In the genomic region with DNA sequence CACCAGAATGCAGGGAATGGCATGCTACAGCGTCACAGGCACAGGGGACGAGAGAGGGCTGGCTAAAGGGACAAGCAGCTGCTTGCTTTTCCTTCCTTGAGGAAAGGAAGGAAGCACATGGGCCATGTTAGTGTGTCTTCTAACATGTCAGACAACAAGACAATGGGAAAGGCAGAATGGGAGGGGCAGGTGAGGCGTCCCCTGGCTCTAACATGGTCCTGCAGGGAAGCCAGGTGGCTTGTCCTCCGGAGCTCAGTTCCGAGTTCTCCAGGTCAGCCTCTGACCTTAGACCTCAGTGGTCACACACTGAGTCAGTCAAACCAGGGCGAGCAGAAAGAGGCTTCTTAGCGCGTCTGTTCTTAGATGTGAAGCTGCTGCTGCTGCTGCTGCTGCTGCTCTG, we compare ENCODE assay signal across 19 mouse cellular contexts. TPM values are rescaled to one million over a fixed set of nuclear protein-coding genes. Genes with fewer than 3 reads are reported as not detected.
DNase-seq lines count a peak whose midpoint lies in the region; ATAC-seq and TF ChIP-seq lines count a peak whose summit lies in the region.
"Had no signal": no experiment of that assay in that cellular context is flagged by ENCODE, and none has a peak within 500 bp of the region (broad histone marks: within the 10 kb centered on the region; RNA-seq: fewer than 3 reads in every experiment).

No protein-coding gene starts in this region.

- H3K9me3 ChIP-seq in kidney, embryonic 16.5 days (ENCODE audit: low read length), result no peaks in the 10 kb centered on the region
- H3K9me3 ChIP-seq in kidney, postnatal 0 days (replicated peaks; ENCODE audit: low read length), result no peaks in the 10 kb centered on the region
- H3K9me3 ChIP-seq: forebrain, embryonic 10.5 days; intestine, embryonic 15.5 days; midbrain, embryonic 13.5 days had no signal

- no peak for ATAC-seq in kidney, embryonic 16.5 days (ENCODE audit: low FRiP score, low TSS enrichment)
- ATAC-seq in kidney, postnatal 0 days (replicated peaks; ENCODE audit: low FRiP score, low read depth), result no peak
- ATAC-seq: intestine, embryonic 15.5 days; midbrain, embryonic 13.5 days had no signal

- peaks cover 15% of the 10 kb centered on the region for H3K4me1 ChIP-seq in kidney, embryonic 16.5 days (ENCODE audit: insufficient read depth, low read length)
- H3K4me1 ChIP-seq in kidney, postnatal 0 days (replicated peaks; ENCODE audit: insufficient read depth, low read length), result peaks cover 15% of the 10 kb centered on the region
- H3K4me1 ChIP-seq: forebrain, embryonic 10.5 days; midbrain, embryonic 13.5 days had no signal

- intact Hi-C loops in heart, postnatal 25 days (cut with DNase I), result no loop called here

- peaks cover 35% of the 10 kb centered on the region for H3K36me3 ChIP-seq in kidney, embryonic 16.5 days (ENCODE audit: insufficient read depth, low read length)
- peaks cover 23% of the 10 kb centered on the region for H3K36me3 ChIP-seq in kidney, postnatal 0 days (ENCODE audit: insufficient read depth, low read length)

- H3K4me2 ChIP-seq in kidney, embryonic 16.5 days (replicated peaks; ENCODE audit: low read depth, low read length), result no peak overlapping the region
- no peak overlapping the region for H3K4me2 ChIP-seq in kidney, postnatal 0 days (ENCODE audit: low read length)
- H3K4me2 ChIP-seq: heart, embryonic 11.5 days; hindbrain, embryonic 14.5 days; intestine, embryonic 15.5 days; midbrain, embryonic 13.5 days had no signal

- no peak for TF ChIP-seq CTCF in kidney, postnatal 0 days (IDR thresholded peaks at IDR 0.05; ENCODE audit: low read depth)

- DNase-seq in heart, adult 8-10 months (ENCODE audit: low spot score), result peak; percentile 21
- DNase-seq in heart, postnatal 25 days (ENCODE audit: low spot score), result no peak
- peak; percentile 30 for DNase-seq in kidney, adult 9 months
- peak; percentile 43 for DNase-seq in kidney, postnatal 0 days (ENCODE audit: low spot score)
- peak; percentile 50 for DNase-seq in kidney, postnatal 10 days
- DNase-seq in cerebellum, adult 8-10 months, result no peak
- DNase-seq in thymus, postnatal 10 days (ENCODE audit: low spot score in 2 of 2), result no peak
- DNase-seq: adrenal gland, adult 8-10 months; cerebellum, adult 9-11 months; heart, postnatal 14 days; layer of hippocampus, postnatal 36 days; lung, postnatal 14 days; thymus, postnatal 14 days had no signal

- no peak overlapping the region for H3K4me3 ChIP-seq in kidney, embryonic 16.5 days (ENCODE audit: low read length)
- no peak overlapping the region for H3K4me3 ChIP-seq in kidney, postnatal 0 days (replicated peaks; ENCODE audit: low read depth, low read length)
- H3K4me3 ChIP-seq: forebrain, embryonic 10.5 days; intestine, embryonic 15.5 days; midbrain, embryonic 13.5 days had no signal

- H3K9ac ChIP-seq in kidney, embryonic 16.5 days (replicated peaks; ENCODE audit: low read length), result no peak overlapping the region
- no peak overlapping the region; the same call in 1 of the 2 replicates for H3K9ac ChIP-seq in kidney, postnatal 0 days (ENCODE audit: low read depth, low read length)
- H3K9ac ChIP-seq: hindbrain, embryonic 14.5 days; intestine, embryonic 15.5 days; midbrain, embryonic 13.5 days had no signal

- no peaks in the 10 kb centered on the region for H3K27me3 ChIP-seq in kidney, embryonic 16.5 days (ENCODE audit: insufficient read depth, low read length)
- no peaks in the 10 kb centered on the region for H3K27me3 ChIP-seq in kidney, postnatal 0 days (ENCODE audit: insufficient read depth, low read length)
- H3K27me3 ChIP-seq: intestine, embryonic 15.5 days; midbrain, embryonic 13.5 days had no signal

- WGBS in kidney, embryonic 16.5 days, result 58% methylated on average over 8 of the region's 8 CpGs
- WGBS in kidney, postnatal 0 days, result 55% methylated on average over 8 of the region's 8 CpGs

- H3K27ac ChIP-seq in kidney, embryonic 16.5 days (ENCODE audit: low read length), result no peak overlapping the region
- H3K27ac ChIP-seq in kidney, postnatal 0 days, result no peak overlapping the region
- H3K27ac ChIP-seq: forebrain, embryonic 10.5 days; hindbrain, embryonic 14.5 days; intestine, embryonic 15.5 days; midbrain, embryonic 13.5 days had no signal

RNA-seq across cellular contexts. Expression of a gene that starts 37.1 kb away (rescaled TPM):
- total RNA-seq in heart, adult 8-10 months (2022), result 10 to 100 TPM; 35.5 to 39.2 (median 38.8) TPM
- 10 to 100 TPM; 34.5 to 43.3 TPM for total RNA-seq in heart, postnatal 25 days (2021)
- 57.3 and 58.7 TPM in 2 replicates for polyA plus RNA-seq in kidney, embryonic 16.5 days (2015; fragmentation: Nextera tagmentation; extraction: Ambion mirVana)
- 54.8 and 59.3 TPM in 2 replicates for polyA plus RNA-seq in kidney, postnatal 0 days (2015; fragmentation: Nextera tagmentation; extraction: Ambion mirVana)

Comparison
In these comparisons a context has a peak if more than half of its experiments do, and no peak if none do; other contexts are left out.
1. DNase-seq: peak in heart, adult 8-10 months (single experiment), kidney, adult 9 months (single experiment), kidney, postnatal 0 days (single experiment) and kidney, postnatal 10 days (single experiment); none in heart, postnatal 25 days (single experiment), cerebellum, adult 8-10 months (single experiment) and thymus, postnatal 10 days (0 of 2).